Mouse (Mus musculus) embryo, embryonic 10 days (tissue): ENCODE data around the gene Tnnc2.

Experiments used
- DNase-seq: peaks from one replicate; pipeline ENCODE4 v3.0.0-alpha.2; 2015; ENCODE audit warnings: low spot score

Tnnc2 gene

DNA sequence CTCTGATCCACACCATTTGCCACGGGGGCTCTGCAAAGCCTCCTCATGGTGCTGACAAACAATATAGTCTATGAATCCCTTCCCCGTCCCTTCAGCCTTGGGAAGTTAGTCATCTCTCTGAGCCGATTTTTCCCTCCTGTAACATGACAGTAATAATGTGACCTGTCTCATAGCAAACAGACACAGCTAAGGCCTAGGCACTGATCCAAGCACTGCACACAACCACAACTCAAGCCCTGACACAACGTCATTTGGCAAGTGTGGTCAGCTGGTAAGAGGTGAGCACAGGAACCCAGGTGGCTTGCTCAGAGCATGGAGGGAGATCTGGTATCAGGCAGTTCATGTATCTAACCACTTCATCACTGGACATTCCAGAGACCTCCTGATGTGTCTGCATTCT lies 16.1 kb upstream of the Tnnc2 start:
- no peak for DNase-seq

DNA sequence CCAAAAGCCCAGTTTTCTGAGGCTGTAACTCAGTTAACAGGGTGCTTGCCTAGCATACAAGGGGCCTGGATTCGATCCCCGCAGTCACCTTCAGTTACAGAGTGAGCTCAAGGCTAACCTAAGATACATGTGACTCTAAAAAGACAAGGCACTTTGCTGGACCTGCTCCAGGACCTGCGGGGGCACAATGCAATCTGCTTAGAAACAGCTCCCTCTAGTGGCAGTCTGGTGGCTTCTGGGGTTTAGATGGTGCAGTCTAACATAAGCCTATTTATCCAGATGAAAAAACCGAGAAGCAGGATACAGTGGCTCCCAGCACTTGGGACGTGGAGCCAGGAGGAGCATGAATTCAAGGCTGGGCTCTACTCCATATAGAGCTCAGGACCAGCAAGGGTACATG lies 14.5 kb upstream of the Tnnc2 start:
- DNase-seq = peak; percentile 90

DNA sequence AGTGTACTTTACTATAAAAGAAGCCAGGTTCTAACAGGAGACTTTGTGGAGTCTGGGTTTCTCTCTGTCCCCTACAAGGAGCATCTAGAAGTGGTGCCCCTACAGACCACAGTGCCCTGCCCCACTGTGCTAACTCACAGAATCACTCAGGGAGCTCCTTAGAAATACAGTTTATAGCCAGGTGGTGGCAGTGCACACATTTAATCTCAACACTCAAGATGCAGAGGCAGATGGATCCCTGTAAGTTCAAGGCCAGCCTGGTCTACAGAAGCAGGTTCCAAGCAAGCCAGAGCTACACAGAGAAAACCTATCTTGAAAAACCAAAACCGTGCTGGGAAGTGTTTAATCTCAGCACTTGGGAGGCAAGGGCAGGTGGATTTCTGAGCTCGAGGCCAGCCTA lies 14.0 kb upstream of the Tnnc2 start:
- peak; percentile 19 for DNase-seq

DNA sequence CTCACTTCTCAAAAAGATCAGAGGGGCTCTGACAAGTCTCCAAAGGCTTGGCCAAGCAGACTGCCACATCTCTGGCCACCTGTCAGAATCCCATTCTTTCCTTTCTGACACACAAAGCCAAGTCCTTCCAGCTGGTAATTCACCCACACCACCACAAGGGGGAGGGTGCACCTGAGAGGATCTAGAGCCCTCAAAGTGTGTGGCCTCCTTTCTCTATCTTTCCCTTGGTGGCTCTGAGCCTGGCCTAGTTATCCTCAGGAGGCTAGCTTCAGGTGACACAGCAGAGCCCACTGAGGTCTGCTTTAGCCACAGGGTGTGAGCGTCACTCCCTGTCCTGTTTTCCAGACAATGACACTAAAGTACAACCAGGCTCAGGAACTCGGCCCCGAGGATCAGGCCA lies 13.5 kb upstream of the Tnnc2 start:
- peak; percentile 77 for DNase-seq

DNA sequence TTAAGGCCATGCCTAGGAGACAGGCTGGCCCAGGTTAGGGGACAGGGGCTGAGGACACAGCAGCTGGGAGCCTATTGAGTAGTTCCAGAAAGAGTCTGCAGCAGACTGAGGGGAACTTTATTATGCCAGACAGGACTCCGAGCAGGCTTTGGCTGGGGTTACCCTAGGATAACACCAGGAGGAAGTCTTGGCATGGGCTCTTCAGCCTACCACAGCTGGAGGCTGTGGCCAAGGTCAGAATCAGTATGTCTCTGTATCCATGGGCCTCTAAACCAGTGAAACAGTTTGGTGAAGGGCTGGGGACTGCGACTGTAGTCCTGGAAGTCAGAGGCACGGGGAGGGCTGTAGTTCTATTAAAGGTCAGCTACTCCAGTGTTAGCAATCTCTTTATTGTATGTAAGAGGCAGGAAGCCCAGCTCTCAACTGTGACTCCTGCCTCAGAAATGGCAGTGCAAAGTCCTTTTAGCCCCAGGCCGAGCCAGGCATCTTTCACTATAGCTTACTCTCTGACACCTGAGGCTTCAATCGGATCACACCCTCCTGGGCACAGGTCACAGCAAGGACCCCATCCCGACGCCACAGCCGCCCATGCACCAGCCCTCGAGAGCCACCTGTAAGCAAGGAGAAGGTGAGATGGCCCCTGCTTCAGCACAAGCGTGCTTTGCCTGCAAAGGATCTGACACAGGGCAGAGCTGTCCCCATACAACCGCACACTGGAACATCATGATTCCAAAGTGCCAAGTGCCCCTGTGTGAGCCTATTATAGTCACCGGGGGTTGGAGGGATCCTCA lies 12.8 kb upstream of the Tnnc2 start:
- DNase-seq = no peak

DNA sequence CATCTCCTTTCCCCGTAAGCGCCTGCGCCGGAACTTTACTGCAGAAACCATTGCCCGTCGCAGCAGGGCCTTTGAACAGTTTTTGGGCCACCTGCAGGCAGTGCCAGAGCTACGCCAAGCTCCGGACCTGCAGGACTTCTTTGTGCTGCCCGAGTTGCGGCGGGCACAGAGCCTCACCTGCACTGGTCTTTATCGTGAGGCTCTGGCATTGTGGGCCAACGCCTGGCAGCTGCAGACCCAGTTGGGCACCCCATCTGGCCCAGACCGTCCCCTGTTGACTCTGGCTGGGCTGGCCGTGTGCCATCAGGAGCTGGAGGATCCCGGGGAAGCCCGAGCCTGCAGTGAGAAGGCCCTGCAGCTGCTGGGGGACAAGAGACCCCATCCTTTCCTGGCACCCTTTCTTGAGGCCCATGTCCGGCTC lies 12.1 kb upstream of the Tnnc2 start:
- DNase-seq = no peak

DNA sequence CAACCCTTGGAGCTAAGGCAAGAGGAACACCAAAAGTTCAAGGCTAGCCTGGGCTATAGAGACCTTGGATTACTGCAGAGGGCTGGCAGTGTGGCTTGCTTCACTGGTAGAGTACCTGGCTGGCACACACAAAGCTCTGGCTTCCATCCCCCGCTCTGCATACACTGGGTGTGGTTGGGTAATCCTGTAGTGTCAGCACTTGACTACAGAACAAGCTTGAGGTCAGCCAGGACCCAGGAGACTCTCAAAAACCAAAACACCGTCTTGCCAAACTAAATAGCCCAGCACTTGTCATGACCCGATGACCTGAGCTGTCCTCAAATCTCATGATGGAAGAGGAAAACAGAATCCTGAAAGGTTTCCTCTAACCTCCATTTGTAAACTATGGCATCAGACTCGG lies 10.7 kb upstream of the Tnnc2 start:
- DNase-seq = no peak

DNA sequence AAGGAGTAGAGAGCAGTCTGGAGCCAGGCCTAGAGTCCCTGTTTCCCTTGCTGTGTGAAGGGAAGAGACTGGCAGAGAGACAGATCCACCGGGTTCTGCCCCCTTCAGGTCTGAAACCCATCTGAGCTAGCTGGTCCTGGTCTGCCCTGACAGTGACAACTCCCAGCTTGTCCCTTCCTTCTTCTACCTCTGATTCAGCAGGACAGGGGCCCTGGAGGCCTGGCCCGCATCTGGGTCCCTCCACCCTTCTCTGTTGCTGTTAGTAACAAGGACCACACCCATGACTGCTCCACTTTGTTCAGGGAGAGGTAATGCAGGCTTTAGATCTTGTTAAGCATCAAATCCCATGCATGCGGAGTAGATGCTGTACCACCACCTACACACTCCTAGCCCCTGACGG lies 8.6 kb upstream of the Tnnc2 start:
- DNase-seq = no peak

DNA sequence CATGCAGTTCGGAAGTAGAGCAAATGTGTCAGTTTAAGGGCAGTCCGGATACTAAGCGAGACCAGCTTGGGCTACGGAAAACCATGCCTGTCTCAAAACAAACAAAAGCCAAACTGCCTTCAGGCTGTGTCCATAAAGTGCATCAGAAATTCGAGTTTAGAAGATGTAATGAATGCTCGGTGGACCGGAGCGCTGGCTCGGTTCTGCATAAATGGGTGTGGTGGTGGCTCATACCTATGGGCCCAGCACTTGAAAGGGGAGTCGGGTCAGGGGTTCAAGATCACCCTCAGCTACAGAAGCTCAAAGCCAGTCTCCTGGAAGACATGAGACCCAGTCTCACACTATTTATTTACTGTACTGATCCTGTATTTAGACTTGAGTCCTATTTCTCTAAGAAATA lies 8.0 kb upstream of the Tnnc2 start:
- DNase-seq = no peak

DNA sequence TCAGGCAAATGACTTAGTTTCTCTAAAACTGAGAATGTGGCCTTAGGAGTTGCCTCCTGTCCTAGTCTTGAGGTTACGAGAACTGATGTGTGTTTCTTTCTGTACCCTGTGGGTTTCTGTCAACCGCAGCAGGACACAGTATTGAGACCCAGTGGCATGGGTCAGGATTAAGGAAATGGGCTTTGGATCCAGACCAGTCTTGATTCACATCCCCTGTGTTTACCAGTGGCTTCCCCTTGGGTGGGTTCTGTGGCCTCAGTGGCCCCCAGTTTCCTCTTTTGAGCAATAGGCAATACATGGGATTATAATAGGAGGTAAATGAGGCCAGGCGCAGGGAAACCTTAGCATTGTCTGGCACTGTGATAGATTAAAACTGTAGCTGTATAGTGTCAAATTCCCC lies 7.3 kb upstream of the Tnnc2 start:
- DNase-seq = no peak

DNA sequence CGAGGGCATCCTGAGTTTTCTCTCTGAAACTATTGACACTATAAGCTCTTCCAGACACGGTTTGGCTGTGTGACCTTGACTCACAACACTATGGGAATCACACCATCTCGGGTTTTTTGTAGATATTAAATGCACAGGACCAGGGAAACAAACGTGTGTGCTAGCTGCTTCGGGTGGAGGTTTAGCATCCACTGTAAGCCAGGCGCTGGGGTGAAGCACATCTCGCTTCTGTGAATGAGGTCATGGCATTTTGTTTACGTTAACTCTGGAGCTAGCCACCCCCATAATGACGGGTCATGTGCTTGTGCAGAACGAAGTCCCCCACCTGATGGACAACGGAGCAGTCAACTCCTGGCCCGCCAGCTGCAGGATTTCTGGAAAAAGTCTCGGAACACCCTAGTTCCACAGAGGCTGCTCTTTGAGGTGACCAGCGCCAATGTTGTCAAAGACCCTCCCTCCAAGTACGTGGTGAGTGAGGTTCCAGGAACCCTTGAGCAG lies 6.7 kb upstream of the Tnnc2 start:
- peak; percentile 42 for DNase-seq

DNA sequence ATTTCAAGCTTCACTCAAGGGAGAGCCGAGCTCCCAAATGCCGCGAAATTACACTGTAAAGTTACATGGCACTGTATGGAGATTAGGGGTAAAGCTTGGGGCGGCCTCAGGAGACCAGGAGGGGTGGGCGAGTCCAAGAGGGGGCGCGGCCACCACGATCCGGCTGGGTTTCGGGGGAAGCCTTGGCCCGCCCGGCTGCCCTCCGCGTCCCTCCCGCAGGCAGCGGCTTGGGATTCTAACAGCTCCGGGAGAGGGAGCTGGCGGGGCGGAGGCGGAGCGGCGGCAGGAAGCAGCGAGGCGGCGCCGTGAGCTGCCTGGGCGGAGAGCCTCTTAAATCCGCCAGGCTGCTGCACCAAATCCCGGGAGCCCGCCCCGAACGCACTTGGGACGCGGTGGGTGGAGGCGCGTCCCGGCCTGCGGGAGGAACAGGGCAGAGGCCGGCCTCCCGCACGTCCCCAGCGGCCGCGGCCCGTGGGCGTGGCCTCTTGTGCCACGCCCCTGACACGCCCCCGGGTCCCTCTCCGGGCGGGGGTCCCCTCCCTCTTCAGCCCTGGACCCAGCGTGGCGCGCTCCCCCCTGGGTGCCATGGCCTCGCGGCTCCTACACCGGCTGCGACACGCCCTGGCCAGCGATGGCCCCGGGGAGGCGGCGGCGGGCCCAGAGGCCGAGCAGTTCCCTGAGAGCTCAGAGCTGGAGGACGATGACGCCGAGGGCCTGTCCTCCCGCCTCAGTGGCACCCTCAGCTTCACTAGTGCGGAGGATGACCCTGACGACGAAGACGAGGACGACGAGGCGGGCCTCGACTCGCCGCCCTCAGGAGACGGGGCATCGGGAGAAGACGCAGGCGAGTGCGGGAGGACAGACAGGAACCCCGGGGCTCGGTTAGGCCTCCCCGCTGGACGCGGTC lies 6.0 kb upstream of the Tnnc2 start, which contains the start of gene Snx21:
Gene Snx21, plus strand, starts transcription at position 343 of the 907 bp plus-strand sequence.
- DNase-seq = peak; percentile 83

DNA sequence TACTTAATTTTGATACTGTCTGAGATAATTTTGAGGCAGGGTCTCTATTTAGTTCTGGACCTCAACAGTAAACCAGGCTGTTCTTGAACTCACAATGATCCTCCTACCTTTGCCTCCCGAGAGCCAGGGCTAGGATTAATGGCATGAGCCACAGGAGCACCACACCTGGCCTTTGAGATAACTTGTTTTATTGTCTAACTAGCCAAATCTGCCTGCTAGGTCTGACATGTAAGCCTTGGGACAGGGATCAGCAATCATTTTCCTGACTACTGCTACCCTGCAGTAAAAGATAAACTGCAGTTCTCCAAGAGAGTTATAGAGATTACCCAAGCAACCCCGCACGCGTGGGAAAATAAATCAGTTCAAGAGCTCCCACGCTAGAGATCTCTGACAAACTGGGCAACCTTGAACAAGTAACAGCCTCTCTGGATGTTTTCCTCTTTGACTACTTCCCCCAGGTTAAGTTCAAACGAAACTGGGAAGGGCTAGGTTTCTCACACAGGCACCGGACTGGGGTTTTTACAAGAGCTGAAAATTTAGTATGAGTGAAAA lies 5.2 kb upstream of the Tnnc2 start:
- no peak for DNase-seq

DNA sequence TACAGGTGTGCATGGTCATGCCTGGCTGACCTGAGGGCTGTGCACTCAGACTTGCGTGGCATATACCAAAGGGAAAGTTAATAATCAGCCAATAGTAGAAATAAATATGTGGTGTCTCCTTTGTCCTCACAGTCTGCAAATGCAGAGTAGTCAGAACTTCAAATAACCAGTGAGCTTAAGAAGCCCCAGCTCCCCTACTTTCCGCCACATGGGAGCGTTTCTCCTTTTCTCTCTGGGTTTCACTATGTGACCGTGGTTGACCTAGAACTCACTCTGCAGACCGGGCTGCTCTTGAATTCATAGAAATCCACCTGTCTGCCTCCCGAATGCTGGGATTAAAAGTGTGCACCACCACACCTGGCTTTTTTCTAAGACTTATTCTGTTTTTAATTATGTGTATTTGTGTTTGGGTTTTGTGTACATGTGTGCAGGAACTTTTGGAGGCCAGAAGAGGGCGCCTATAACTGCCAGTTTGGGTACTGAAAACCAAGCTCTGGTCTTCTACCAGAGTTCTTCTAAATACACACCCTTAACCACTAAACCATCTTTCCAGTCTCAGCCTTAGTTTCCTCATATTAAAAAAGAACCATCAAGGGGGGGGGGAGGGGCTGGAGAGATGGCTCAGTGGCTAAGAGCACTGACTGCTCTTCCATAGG lies 4.3 kb upstream of the Tnnc2 start:
- no peak for DNase-seq

DNA sequence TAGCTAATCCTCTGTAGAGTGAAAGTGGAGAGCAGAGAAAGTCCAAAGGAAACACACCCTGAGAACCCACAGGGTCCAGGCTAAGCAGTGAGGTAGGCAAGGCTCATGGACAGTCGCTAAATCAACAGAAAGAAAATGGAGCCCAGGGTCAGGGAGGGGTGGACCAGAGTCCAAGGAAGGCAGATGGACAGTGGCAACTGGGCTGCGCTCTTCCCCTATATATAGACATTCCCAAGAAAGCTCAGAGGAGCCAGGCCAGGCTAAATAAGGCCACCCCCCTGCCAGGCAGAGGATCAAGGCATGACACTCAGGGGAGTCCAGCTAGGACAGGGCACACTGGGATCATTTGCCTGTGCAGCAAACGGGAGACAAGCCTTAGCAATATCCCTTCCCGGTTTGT lies 2.1 kb upstream of the Tnnc2 start:
- DNase-seq = no peak

DNA sequence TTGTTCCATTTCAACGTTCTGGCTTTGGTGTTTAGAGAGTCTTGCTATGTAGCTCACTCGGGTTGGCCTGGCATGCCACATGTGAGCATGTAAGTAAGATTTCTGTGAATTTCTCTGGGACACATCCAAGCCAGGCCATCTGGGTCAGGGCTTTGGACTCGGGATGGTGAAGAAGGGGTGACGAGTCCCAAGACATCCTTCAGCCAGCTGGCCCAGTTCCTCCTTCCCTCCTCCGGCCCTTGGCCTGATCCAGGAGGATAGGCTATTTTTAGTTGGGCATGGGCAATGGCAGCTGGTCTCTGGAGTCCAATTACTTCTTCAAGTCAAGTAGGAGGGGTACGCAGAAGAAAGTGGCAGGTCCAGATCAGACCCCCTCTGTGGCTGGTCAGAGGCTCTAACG lies 958 bp downstream of the Tnnc2 start:
- DNase-seq = no peak

DNA sequence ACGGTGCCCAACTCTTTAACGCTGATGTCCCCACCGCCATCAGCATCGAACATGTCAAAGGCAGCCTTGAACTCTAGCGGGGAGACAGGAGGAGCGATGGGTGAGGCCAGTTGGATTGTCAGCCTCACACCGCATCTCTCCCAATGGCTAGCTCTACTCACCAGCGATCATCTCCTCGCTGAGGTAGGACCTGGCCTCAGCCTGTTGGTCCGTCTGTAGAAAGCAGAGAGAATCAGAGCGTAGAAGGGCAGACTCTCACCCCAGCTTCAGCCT lies 1.8 kb downstream of the Tnnc2 start:
- no peak for DNase-seq

DNA sequence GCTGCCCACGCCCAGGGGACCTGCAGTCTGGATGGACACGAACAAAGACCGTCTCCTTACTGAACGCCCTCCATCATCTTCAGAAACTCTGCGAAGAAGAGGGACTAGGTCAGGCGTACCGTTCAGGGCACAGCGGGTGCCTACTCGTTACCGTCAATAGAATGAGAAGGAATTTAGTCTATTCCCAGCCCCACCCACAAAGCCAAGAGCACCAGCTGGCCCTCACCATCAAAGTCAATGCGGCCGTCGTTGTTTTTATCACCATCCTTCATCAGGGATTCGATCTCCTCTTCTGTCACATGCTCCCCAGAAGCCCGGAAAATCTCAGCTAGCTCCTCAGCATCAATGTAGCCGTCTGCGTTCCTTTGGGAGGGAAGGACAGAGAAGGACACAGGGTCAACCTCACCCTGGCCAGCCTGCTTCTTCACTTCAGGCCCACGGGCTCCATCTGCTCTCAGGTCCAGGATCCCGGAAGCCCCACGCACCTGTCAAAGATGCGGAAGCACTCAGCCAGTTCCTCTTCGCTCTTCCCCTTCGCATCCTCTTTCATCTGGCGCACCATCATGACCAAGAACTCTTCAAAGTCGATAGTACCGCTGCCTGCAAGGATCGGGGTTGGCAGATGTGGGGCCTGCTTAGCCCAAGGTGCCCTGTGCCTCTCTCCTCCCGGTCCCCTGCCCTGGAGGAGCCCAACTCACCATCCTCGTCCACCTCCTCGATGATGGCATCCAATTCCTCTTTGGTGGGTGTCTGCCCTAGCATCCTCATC lies 2.3 kb downstream of the Tnnc2 start:
- no peak for DNase-seq

DNA sequence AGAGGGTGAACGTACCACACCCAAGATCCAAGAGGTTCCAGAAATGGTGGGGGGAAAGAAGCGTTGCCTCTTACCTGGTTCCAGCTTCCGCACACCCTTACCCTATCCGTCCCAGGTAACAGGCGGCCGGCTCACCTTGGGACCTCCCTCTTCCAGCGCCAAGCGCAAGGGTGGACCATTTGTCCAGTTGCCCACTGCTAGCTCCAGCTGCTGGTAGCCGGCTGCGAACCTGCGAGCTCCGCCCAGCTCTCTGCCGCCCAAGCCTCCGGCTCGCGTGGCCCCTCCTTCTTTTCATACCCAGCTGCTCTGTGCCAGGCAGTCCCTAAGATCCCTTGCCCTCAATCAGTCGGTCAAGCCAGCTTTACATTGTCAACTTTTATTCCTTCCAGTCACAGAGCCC lies 3.0 kb downstream of the Tnnc2 start:
- no peak for DNase-seq

DNA sequence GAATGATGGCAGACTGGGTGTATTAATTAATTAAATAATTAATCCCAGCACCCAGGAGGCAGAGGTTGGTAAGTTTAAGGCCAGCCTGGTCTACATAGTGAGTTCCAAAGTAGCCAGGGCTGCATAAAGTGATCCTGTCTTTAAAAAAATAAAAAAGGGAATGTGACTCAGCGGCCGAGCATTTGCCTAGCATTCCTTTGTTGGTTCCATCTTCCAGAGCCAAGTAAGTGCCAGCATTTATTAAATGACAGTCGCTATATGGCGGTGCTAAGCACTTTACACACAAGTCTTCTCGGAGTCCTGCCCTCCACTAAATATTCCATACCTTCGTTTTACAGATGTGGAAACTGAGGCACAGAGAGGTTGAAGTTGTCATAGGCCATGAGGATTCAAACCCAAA lies 3.6 kb downstream of the Tnnc2 start:
- DNase-seq = no peak

DNA sequence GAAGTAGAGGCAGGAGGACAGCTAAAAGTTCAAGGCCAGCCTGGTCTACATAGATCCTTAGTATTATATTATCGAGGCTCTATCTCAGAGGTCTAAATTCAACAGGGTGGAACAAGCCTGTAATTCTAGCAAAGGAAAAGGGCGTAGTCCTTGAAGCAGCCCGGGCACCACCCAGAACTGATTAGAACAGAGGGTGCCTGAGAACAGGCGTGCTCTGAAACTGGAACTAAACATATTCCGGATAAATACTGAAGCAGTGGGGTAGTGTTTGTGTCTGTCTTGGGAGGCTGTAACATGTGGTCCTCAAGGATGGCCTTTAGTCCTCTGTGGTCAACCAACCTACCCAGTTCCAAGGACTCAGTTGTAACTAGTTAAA lies 5.8 kb downstream of the Tnnc2 start:
- no peak for DNase-seq
